Mouse (Mus musculus) CH12.LX (cell line): Measurements from ENCODE around the gene Hs3st3a1. TPM values are rescaled to one million over a fixed set of nuclear protein-coding genes. Genes with fewer than 3 reads are reported as not detected.

Experiments used
- DNase-seq: peaks from one replicate; pipeline ENCODE4 v3.0.0-alpha.2; 2013; ENCODE audit errors: extremely low read depth
- H3K27ac ChIP-seq: 2 replicates; pipeline ENCODE4 v1.5.1; 2012; ENCODE audit warnings: low read depth, mild to moderate bottlenecking, control low read depth, moderate library complexity; ENCODE audit not compliant: insufficient read depth
- H3K27me3 ChIP-seq: replicated peaks from 2 replicates; pipeline ENCODE3; 2012; ENCODE audit warnings: inconsistent platforms
- H3K36me3 ChIP-seq, 2 experiments: replicated peaks in 1 of 2; 2 replicates each; pipeline versions ENCODE3 to v1.6.1; 2012; ENCODE audit warnings: inconsistent platforms in 1 of 2, low read length in 1 of 2, mild to moderate bottlenecking in 1 of 2, mixed read lengths in 1 of 2, moderate library complexity in 1 of 2; ENCODE audit not compliant: control insufficient read depth in 1 of 2, insufficient read depth in 1 of 2
- H3K4me1 ChIP-seq, 2 experiments: 2 replicates each; pipeline ENCODE4 v1.6.1; 2012; ENCODE audit warnings: inconsistent platforms in 1 of 2, moderate library complexity in 1 of 2; ENCODE audit not compliant: insufficient read depth in 2 of 2, control insufficient read depth in 1 of 2
- H3K4me2 ChIP-seq: 2 replicates; pipeline ENCODE4 v1.6.1; 2012; ENCODE audit warnings: low read depth, mild to moderate bottlenecking, control low read depth; ENCODE audit not compliant: poor library complexity, insufficient read depth, severe bottlenecking
- H3K4me3 ChIP-seq, 3 experiments: fragments of 150-350 bp in 1 of 3; sonication (generic) in 1 of 3; replicated peaks in 1 of 3; 2 replicates each; pipeline versions ENCODE3 to v1.5.1; 2011 to 2012; ENCODE audit warnings: low read depth in 2 of 3, low read length in 2 of 3, mild to moderate bottlenecking in 2 of 3, moderate library complexity in 2 of 3, control low read depth in 1 of 3, improper control_type of control experiment in 1 of 3, inconsistent platforms in 1 of 3, mixed read lengths in 1 of 3; ENCODE audit not compliant: poor library complexity in 1 of 3
- H3K79me2 ChIP-seq: replicated peaks from 2 replicates; pipeline ENCODE4 v1.6.1; 2012; ENCODE audit warnings: mild to moderate bottlenecking, moderate library complexity; ENCODE audit not compliant: control insufficient read depth, poor library complexity, insufficient read depth, severe bottlenecking; ENCODE audit errors: extremely low read depth
- H3K9ac ChIP-seq: 2 replicates; pipeline ENCODE4 v1.6.1; 2012; ENCODE audit warnings: low read depth, mild to moderate bottlenecking, control low read depth, moderate library complexity; ENCODE audit not compliant: insufficient read depth
- H3K9me3 ChIP-seq: replicated peaks from 2 replicates; pipeline ENCODE3; 2012; ENCODE audit warnings: low read length, inconsistent platforms, mixed read lengths
- BHLHE40 ChIP-seq: IDR thresholded peaks from 2 replicates; pipeline ENCODE4 v1.6.1; 2011; ENCODE audit warnings: mild to moderate bottlenecking, low read depth, low read length, improper control_type of control experiment
- CHD1 ChIP-seq: IDR thresholded peaks from 2 replicates; pipeline ENCODE4 v1.6.1; 2012; ENCODE audit warnings: low read depth, low read length, improper control_type of control experiment, inconsistent platforms
- CHD2 ChIP-seq: IDR thresholded peaks from 2 replicates; pipeline ENCODE4 v1.6.1; 2011; ENCODE audit warnings: low read length, improper control_type of control experiment
- ETS1 ChIP-seq: conservative IDR thresholded peaks from 2 replicates; pipeline ENCODE4 v1.6.1; 2012; ENCODE audit warnings: low read depth, mild to moderate bottlenecking, inconsistent platforms, low read length, improper control_type of control experiment, moderate library complexity
- GABPA ChIP-seq: IDR thresholded peaks from 2 replicates; pipeline ENCODE4 v1.6.1; 2012; ENCODE audit warnings: low read depth, low read length, improper control_type of control experiment, inconsistent platforms; ENCODE audit not compliant: insufficient replicate concordance
- HCFC1 ChIP-seq: IDR thresholded peaks from 2 replicates; pipeline ENCODE4 v1.6.1; 2012; ENCODE audit warnings: low read depth, mild to moderate bottlenecking, inconsistent platforms, low read length, improper control_type of control experiment
- JUN ChIP-seq: IDR thresholded peaks from 2 replicates; pipeline ENCODE4 v1.6.1; 2011; ENCODE audit warnings: low read depth, mild to moderate bottlenecking, low read length, improper control_type of control experiment, moderate library complexity; ENCODE audit not compliant: insufficient read depth
- JUND ChIP-seq: conservative IDR thresholded peaks from 2 replicates; pipeline ENCODE4 v1.6.1; 2011; ENCODE audit warnings: low read depth, low read length, improper control_type of control experiment
- MAFK ChIP-seq: IDR thresholded peaks from 2 replicates; pipeline ENCODE4 v1.6.1; 2011; ENCODE audit warnings: low read length, improper control_type of control experiment; ENCODE audit not compliant: insufficient replicate concordance
- MAX ChIP-seq: IDR thresholded peaks from 2 replicates; pipeline ENCODE4 v1.6.1; 2011; ENCODE audit warnings: low read length, improper control_type of control experiment
- MEF2A ChIP-seq: IDR thresholded peaks from 2 replicates; pipeline ENCODE4 v1.6.1; 2014; ENCODE audit warnings: low read depth, mild to moderate bottlenecking, inconsistent platforms, low read length, improper control_type of control experiment, borderline replicate concordance
- MYC ChIP-seq: IDR thresholded peaks from 2 replicates; pipeline ENCODE4 v1.6.1; 2011; ENCODE audit warnings: low read depth, mild to moderate bottlenecking, improper control_type of control experiment, low read length
- NELFE ChIP-seq: IDR thresholded peaks from 2 replicates; pipeline ENCODE4 v1.6.1; 2011; ENCODE audit warnings: low read depth, low read length, improper control_type of control experiment
- POLR2AphosphoS2 ChIP-seq: IDR thresholded peaks from 2 replicates; pipeline ENCODE4 v1.6.1; 2011; ENCODE audit warnings: low read depth, low read length, improper control_type of control experiment
- SIN3A ChIP-seq: IDR thresholded peaks from 2 replicates; pipeline ENCODE4 v1.6.1; 2012; ENCODE audit warnings: low read length, improper control_type of control experiment, inconsistent platforms
- SMC3 ChIP-seq: IDR thresholded peaks from 2 replicates; pipeline ENCODE4 v1.6.1; 2011; ENCODE audit warnings: low read depth, low read length, improper control_type of control experiment
- UBTF ChIP-seq: IDR thresholded peaks from 2 replicates; pipeline ENCODE4 v1.6.1; 2012; ENCODE audit warnings: low read depth, mild to moderate bottlenecking, inconsistent platforms, low read length, improper control_type of control experiment, moderate library complexity
- ZC3H11A ChIP-seq: IDR thresholded peaks from 2 replicates; pipeline ENCODE4 v1.6.1; 2012; ENCODE audit warnings: low read depth, mild to moderate bottlenecking, inconsistent platforms, low read length, improper control_type of control experiment
- ZNF384 ChIP-seq: IDR thresholded peaks from 2 replicates; pipeline ENCODE4 v1.6.1; 2012; ENCODE audit warnings: low read depth, low read length, improper control_type of control experiment, inconsistent platforms
- dilution Hi-C: fragments of 300-500 bp; cut with MboI; formaldehyde crosslinking; loops from 2 replicates; pipeline ENCODE4 v1.14.3; 2020; ENCODE audit warnings: low sequenced_read_pairs; ENCODE audit not compliant: extremely low pct_unique_long_range_greater_than_20kb, extremely low pct_ligation_motif_present
- in situ Hi-C: fragments of 300-500 bp; cut with MboI; formaldehyde crosslinking; loops from 3 replicates; pipeline ENCODE4 v1.14.3; 2019; ENCODE audit warnings: low sequenced_read_pairs, low pct_ligation_motif_present, low pct_unique_long_range_greater_than_20kb, mixed read lengths
- polyA plus RNA-seq: library from polyadenylated mRNA; unstranded; fragments of >175 nt; gene quantifications from 2 replicates; pipeline ENCODE4 v1.2.1, GENCODE M21; 2012; ENCODE audit warnings: low read depth; ENCODE audit not compliant: insufficient read length
- total RNA-seq, 2 experiments: library from RNA; depleted of rRNA; stranded (reverse); fragments of 300-350 nt in 1 of 2; fragments of >200 nt in 1 of 2; gene quantifications; 2 replicates each; pipeline ENCODE4 v1.2.3; 2012 to 2014

Hs3st3a1 gene
- total and polyA plus RNA-seq, 3 experiments: not detected

GRCm38 (mm10) chr11:64512301-64512700 lies 77.2 kb downstream of the Hs3st3a1 start:
- Histone ChIP-seq H3K4me3 (no peak overlapping the region), H3K27ac (no peak overlapping the region)
- TF ChIP-seq MYC: no peak
- TF ChIP-seq NELFE: no peak
- no peak for TF ChIP-seq CHD1
- no peak for TF ChIP-seq BHLHE40
- TF ChIP-seq GABPA: no peak
- TF ChIP-seq POLR2AphosphoS2: no peak

DNA sequence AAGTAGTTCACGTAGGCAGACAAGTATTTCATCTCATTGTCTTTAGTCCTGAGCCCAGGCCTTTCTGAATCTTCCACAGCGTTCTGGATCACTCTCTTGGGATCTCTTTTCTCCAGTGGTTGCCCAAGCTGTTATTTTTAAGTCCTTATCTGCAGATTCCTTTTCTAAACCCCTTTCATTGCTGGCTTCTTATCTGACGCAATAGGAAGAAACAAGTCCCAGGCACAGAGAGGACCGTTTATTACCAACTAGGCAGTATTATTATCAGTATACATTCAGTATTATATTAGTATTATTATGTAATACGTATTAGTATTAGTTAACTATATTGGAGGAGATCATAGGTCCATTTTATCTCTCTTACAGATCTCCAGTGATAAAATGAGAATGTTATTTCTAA lies 78.3 kb downstream of the Hs3st3a1 start:
- H3K4me2 ChIP-seq: no peak overlapping the region
- no peak overlapping the region for H3K4me3 ChIP-seq
- no peak overlapping the region for H3K27ac ChIP-seq
- no peaks in the 10 kb centered on the region for H3K9me3 ChIP-seq
- no peaks in the 10 kb centered on the region for H3K27me3 ChIP-seq
- H3K36me3 ChIP-seq: no peaks in the 10 kb centered on the region
- in situ Hi-C loops: no loop called here
- peaks cover 5 to 27% of the 10 kb centered on the region in 2 experiments; a peak in 3 of 4 replicates for H3K4me1 ChIP-seq
- dilution Hi-C loops: no loop called here
- no peak for DNase-seq
- H3K79me2 ChIP-seq: no peaks in the 10 kb centered on the region
- no peak overlapping the region for H3K9ac ChIP-seq
- TF ChIP-seq CHD1 (no peak), JUND (no peak), MAFK (no peak), ZC3H11A (no peak), UBTF (no peak), MEF2A (no peak), HCFC1 (no peak), ZNF384 (no peak), MAX (no peak), CHD2 (no peak), JUN (no peak), SIN3A (no peak), SMC3 (no peak), ETS1 (no peak)

More at GRCm38 (mm10) chr11:64512301-64512700, 77.2 kb downstream of the Hs3st3a1 start:
- dilution Hi-C loops (no loop called here), in situ Hi-C loops (no loop called here)
- no peaks in the 10 kb centered on the region for H3K36me3 ChIP-seq
- no peak overlapping the region for H3K9ac ChIP-seq
- DNase-seq: no peak
- H3K9me3 ChIP-seq: no peaks in the 10 kb centered on the region
- H3K4me2 ChIP-seq: no peak overlapping the region
- no peaks in the 10 kb centered on the region for H3K79me2 ChIP-seq
- no peaks in the 10 kb centered on the region for H3K27me3 ChIP-seq
- H3K4me1 ChIP-seq: peaks cover 5 to 22% of the 10 kb centered on the region in 2 experiments; a peak in 3 of 4 replicates
